ENCODE assay signal across 25 mouse cellular contexts in the genomic region with DNA sequence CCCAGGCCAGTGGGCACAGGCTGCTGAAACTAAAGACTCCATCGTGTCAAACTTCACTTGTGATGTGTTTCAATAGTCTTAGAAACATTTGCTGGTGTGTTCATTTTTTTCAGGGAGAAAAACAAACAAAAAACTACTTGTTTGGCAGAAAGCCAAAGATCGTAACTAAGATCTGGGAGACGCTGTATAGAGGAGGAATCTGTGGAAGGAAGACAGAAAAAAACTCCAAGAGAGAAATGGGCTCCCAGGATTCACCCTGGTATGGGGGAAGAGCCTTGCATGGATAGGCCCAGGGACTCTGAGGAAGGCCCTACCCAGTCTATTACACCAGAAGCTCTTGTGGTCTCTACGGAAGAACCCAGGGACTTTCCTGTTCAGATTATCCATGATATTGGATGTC.
DNase-seq lines count a peak whose midpoint lies in the region; ATAC-seq and TF ChIP-seq lines count a peak whose summit lies in the region.
"Had no signal": no experiment of that assay in that cellular context is flagged by ENCODE, and none has a peak within 500 bp of the region (broad histone marks: within the 10 kb centered on the region; RNA-seq: fewer than 3 reads in every experiment).

No protein-coding gene starts in this region.

- H3K9ac ChIP-seq in embryonic facial prominence, embryonic 13.5 days, result no peak overlapping the region
- H3K9ac ChIP-seq in intestine, embryonic 16.5 days (ENCODE audit: low read depth, low read length), result no peak overlapping the region
- no peak overlapping the region for H3K9ac ChIP-seq in intestine, postnatal 0 days (ENCODE audit: low read depth, low read length)
- H3K9ac ChIP-seq in lung, embryonic 16.5 days (ENCODE audit: low read length), result no peak overlapping the region
- no peak overlapping the region for H3K9ac ChIP-seq in limb, embryonic 12.5 days (replicated peaks)
- H3K9ac ChIP-seq: embryonic facial prominence, embryonic 15.5 days; liver, embryonic 15.5 days; neural tube, embryonic 15.5 days had no signal

- no peak overlapping the region for H3K4me3 ChIP-seq in embryonic facial prominence, embryonic 13.5 days
- no peak overlapping the region for H3K4me3 ChIP-seq in embryonic facial prominence, embryonic 10.5 days
- no peak overlapping the region for H3K4me3 ChIP-seq in intestine, embryonic 16.5 days (ENCODE audit: low read length)
- no peak overlapping the region for H3K4me3 ChIP-seq in intestine, postnatal 0 days (ENCODE audit: low read depth, low read length)
- no peak overlapping the region for H3K4me3 ChIP-seq in lung, embryonic 16.5 days (ENCODE audit: low read length)
- no peak overlapping the region for H3K4me3 ChIP-seq in limb, embryonic 12.5 days (replicated peaks)
- H3K4me3 ChIP-seq: embryonic facial prominence, embryonic 15.5 days; hindbrain, embryonic 10.5 days; left cerebral cortex, adult 2 months; liver, embryonic 15.5 days; neural tube, embryonic 15.5 days had no signal

- H3K36me3 ChIP-seq in embryonic facial prominence, embryonic 13.5 days, result no peaks in the 10 kb centered on the region
- no peaks in the 10 kb centered on the region for H3K36me3 ChIP-seq in embryonic facial prominence, embryonic 10.5 days (replicated peaks)
- no peaks in the 10 kb centered on the region for H3K36me3 ChIP-seq in intestine, embryonic 16.5 days (ENCODE audit: control insufficient read depth, insufficient read depth, low read length)
- H3K36me3 ChIP-seq in intestine, postnatal 0 days (ENCODE audit: control insufficient read depth, insufficient read depth), result no peaks in the 10 kb centered on the region
- no peaks in the 10 kb centered on the region for H3K36me3 ChIP-seq in lung, embryonic 16.5 days (ENCODE audit: control insufficient read depth, insufficient read depth, low read length)
- no peaks in the 10 kb centered on the region for H3K36me3 ChIP-seq in limb, embryonic 12.5 days
- H3K36me3 ChIP-seq: embryonic facial prominence, embryonic 15.5 days; hindbrain, embryonic 10.5 days; liver, embryonic 15.5 days; neural tube, embryonic 15.5 days had no signal

- WGBS in embryonic facial prominence, embryonic 13.5 days, result 33% methylated on average over 4 of the region's 4 CpGs
- 65% methylated on average over 4 of the region's 4 CpGs for WGBS in embryonic facial prominence, embryonic 10.5 days
- 36% methylated on average over 4 of the region's 4 CpGs for WGBS in intestine, embryonic 16.5 days
- 36% methylated on average over 4 of the region's 4 CpGs for WGBS in intestine, postnatal 0 days
- 26% methylated on average over 4 of the region's 4 CpGs for WGBS in lung, embryonic 16.5 days
- WGBS in limb, embryonic 12.5 days, result 33% methylated on average over 4 of the region's 4 CpGs

- DNase-seq in embryonic facial prominence, embryonic 10.5 days (ENCODE audit: low spot score), result no peak
- DNase-seq in lung, postnatal 4 days, result no peak
- DNase-seq in spleen, postnatal 36 days (ENCODE audit: low spot score in 2 of 2), result no peak
- DNase-seq: adrenal gland, postnatal 10 days; cerebellum, adult 2 months; cerebellum, postnatal 36 days; embryo, embryonic 11 days; kidney, adult 2 months; liver; right cerebral cortex, adult 18-20 months; right cerebral cortex, postnatal 4 days; thymus, postnatal 14 days had no signal

- peaks cover 23% of the 10 kb centered on the region for H3K4me1 ChIP-seq in embryonic facial prominence, embryonic 13.5 days
- H3K4me1 ChIP-seq in embryonic facial prominence, embryonic 10.5 days, result peaks cover 37% of the 10 kb centered on the region
- peaks cover 10% of the 10 kb centered on the region; the same call in 1 of the 2 replicates for H3K4me1 ChIP-seq in intestine, embryonic 16.5 days (ENCODE audit: control insufficient read depth, insufficient read depth, low read length)
- H3K4me1 ChIP-seq in intestine, postnatal 0 days (replicated peaks; ENCODE audit: control insufficient read depth, insufficient read depth, low read length), result no peaks in the 10 kb centered on the region
- peaks cover 11% of the 10 kb centered on the region for H3K4me1 ChIP-seq in lung, embryonic 16.5 days (replicated peaks; ENCODE audit: control insufficient read depth, insufficient read depth, low read length)
- peaks cover 20% of the 10 kb centered on the region for H3K4me1 ChIP-seq in limb, embryonic 12.5 days (replicated peaks)

- no peaks in the 10 kb centered on the region for H3K27me3 ChIP-seq in embryonic facial prominence, embryonic 13.5 days
- H3K27me3 ChIP-seq in embryonic facial prominence, embryonic 10.5 days (replicated peaks; ENCODE audit: low read depth, poor library complexity, severe bottlenecking), result no peaks in the 10 kb centered on the region
- H3K27me3 ChIP-seq in intestine, embryonic 16.5 days (replicated peaks; ENCODE audit: control insufficient read depth, insufficient read depth, low read length), result no peaks in the 10 kb centered on the region
- no peaks in the 10 kb centered on the region for H3K27me3 ChIP-seq in intestine, postnatal 0 days (replicated peaks; ENCODE audit: control insufficient read depth, insufficient read depth, low read length)
- no peaks in the 10 kb centered on the region for H3K27me3 ChIP-seq in lung, embryonic 16.5 days (ENCODE audit: control insufficient read depth, insufficient read depth, low read depth, low read length)
- no peaks in the 10 kb centered on the region for H3K27me3 ChIP-seq in limb, embryonic 12.5 days
- H3K27me3 ChIP-seq: embryonic facial prominence, embryonic 15.5 days; neural tube, embryonic 15.5 days had no signal

- no peak for ATAC-seq in embryonic facial prominence, embryonic 13.5 days (ENCODE audit: insufficient number of reproducible peaks, insufficient read depth, low FRiP score, low TSS enrichment, low read depth)
- ATAC-seq in intestine, embryonic 16.5 days, result 0 out of 2 replicates have a peak, but pooled peaks have one; percentile 34
- no peak for ATAC-seq in intestine, postnatal 0 days
- ATAC-seq in lung, embryonic 16.5 days (ENCODE audit: low read depth), result peak; percentile 64; the same call in 1 of the 2 replicates
- no peak for ATAC-seq in limb, embryonic 12.5 days (ENCODE audit: insufficient number of reproducible peaks, insufficient read depth, low FRiP score, low TSS enrichment, low read depth)
- ATAC-seq: midbrain, embryonic 16.5 days had no signal

- no peak overlapping the region for H3K4me2 ChIP-seq in embryonic facial prominence, embryonic 13.5 days
- no peak overlapping the region for H3K4me2 ChIP-seq in intestine, embryonic 16.5 days (ENCODE audit: low read depth, low read length)
- H3K4me2 ChIP-seq in intestine, postnatal 0 days (replicated peaks; ENCODE audit: low read depth), result no peak overlapping the region
- no peak overlapping the region for H3K4me2 ChIP-seq in lung, embryonic 16.5 days (ENCODE audit: low read depth, low read length)
- no peak overlapping the region for H3K4me2 ChIP-seq in limb, embryonic 12.5 days
- H3K4me2 ChIP-seq: embryonic facial prominence, embryonic 15.5 days; heart, embryonic 11.5 days; liver, embryonic 15.5 days; neural tube, embryonic 15.5 days had no signal

- peak overlapping the region; percentile 11; the same call in 1 of the 2 replicates for H3K27ac ChIP-seq in embryonic facial prominence, embryonic 13.5 days
- no peak overlapping the region for H3K27ac ChIP-seq in embryonic facial prominence, embryonic 10.5 days (replicated peaks)
- H3K27ac ChIP-seq in intestine, embryonic 16.5 days (ENCODE audit: low read length), result 0 out of 2 replicates have a peak overlapping the region, but pooled peaks have one; percentile 8
- no peak overlapping the region for H3K27ac ChIP-seq in intestine, postnatal 0 days (ENCODE audit: low read depth, low read length)
- no peak overlapping the region for H3K27ac ChIP-seq in lung, embryonic 16.5 days (ENCODE audit: low read length)
- H3K27ac ChIP-seq in limb, embryonic 12.5 days, result 0 out of 2 replicates have a peak overlapping the region, but pooled peaks have one; percentile 35
- H3K27ac ChIP-seq: embryonic facial prominence, embryonic 15.5 days; hindbrain, embryonic 10.5 days; left cerebral cortex, adult 2 months; liver, embryonic 15.5 days; macrophage; neural tube, embryonic 15.5 days had no signal

- TF ChIP-seq CTCF in intestine, postnatal 0 days (IDR thresholded peaks at IDR 0.05; ENCODE audit: low read depth), result no peak

- no peaks in the 10 kb centered on the region for H3K9me3 ChIP-seq in embryonic facial prominence, embryonic 13.5 days
- H3K9me3 ChIP-seq in embryonic facial prominence, embryonic 10.5 days, result no peaks in the 10 kb centered on the region
- no peaks in the 10 kb centered on the region for H3K9me3 ChIP-seq in intestine, embryonic 16.5 days (ENCODE audit: control insufficient read depth, low read length)
- no peaks in the 10 kb centered on the region for H3K9me3 ChIP-seq in intestine, postnatal 0 days (ENCODE audit: control insufficient read depth)
- no peaks in the 10 kb centered on the region for H3K9me3 ChIP-seq in lung, embryonic 16.5 days (ENCODE audit: control insufficient read depth, low read length)
- no peaks in the 10 kb centered on the region for H3K9me3 ChIP-seq in limb, embryonic 12.5 days
- H3K9me3 ChIP-seq: embryonic facial prominence, embryonic 15.5 days; hindbrain, embryonic 10.5 days; liver, embryonic 15.5 days; neural tube, embryonic 15.5 days had no signal

Comparison
In these comparisons a context has a peak if more than half of its experiments do, and no peak if none do; other contexts are left out.
1. ATAC-seq: peak in intestine, embryonic 16.5 days (single experiment) and lung, embryonic 16.5 days (single experiment); none in embryonic facial prominence, embryonic 13.5 days (single experiment), intestine, postnatal 0 days (single experiment) and limb, embryonic 12.5 days (single experiment).
2. H3K27ac ChIP-seq: peak in embryonic facial prominence, embryonic 13.5 days (single experiment), intestine, embryonic 16.5 days (single experiment) and limb, embryonic 12.5 days (single experiment); none in embryonic facial prominence, embryonic 10.5 days (single experiment), intestine, postnatal 0 days (single experiment) and lung, embryonic 16.5 days (single experiment).